Mouse (Mus musculus): Measurements from ENCODE around the gene Adamtsl1. TPM values are rescaled to one million over a fixed set of nuclear protein-coding genes. Genes with fewer than 3 reads are reported as not detected.

The Adamtsl1 gene
- polyA plus RNA-seq, 1 experiment, result not detected

DNA sequence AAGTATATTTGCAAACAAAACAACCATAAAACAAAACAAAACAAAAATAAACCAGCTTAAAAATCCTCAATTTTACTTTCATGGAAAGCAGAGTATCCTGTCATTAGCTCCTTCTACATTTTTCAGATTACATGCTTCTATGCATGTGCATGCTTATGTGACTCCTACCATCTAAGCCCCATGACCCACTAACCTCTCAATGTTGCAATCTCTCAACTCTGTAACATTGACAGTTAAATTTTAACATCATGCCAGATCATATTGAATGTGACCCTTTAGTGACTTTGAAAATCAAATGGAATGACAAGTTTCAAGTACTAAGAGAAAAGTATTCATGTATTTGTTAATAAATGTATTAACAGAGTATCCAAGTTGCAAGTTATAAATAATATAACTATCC lies 80.2 kb downstream of the Adamtsl1 start:
- no peak for TF ChIP-seq CTCF (IDR thresholded peaks at IDR 0.05; ENCODE audit: control insufficient read depth, insufficient read depth, low read length)
- H3K4me3 ChIP-seq (replicated peaks; ENCODE audit: control insufficient read depth, low read depth, low read length), result no peak overlapping the region
- H3K4me1 ChIP-seq (ENCODE audit: control insufficient read depth, insufficient read depth, low read length), result no peaks in the 10 kb centered on the region
- no peak overlapping the region for H3K27ac ChIP-seq (ENCODE audit: control insufficient read depth, insufficient read depth, low read depth, low read length, poor library complexity)

DNA sequence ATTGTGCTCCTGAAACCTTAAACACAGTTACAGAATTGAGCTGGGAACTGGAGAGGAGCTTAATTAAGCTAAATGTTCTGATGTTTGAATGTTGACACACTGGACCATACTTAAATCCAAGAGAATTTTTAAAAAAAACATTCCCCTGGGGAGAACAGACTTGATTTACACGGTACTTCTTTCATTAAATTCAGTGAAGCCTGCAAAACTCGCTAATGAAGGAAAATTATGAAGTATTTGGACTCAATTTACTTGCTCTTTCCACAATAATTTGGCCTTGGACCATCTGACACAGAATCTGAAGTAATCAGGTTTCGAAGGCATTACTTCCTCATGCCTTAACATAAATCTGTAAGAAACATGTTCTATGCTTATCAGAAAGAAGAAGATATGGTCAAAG lies 99.4 kb downstream of the Adamtsl1 start:
- Histone ChIP-seq H3K27ac (ENCODE audit: control insufficient read depth, insufficient read depth, low read depth, low read length, poor library complexity) (no peak overlapping the region), H3K4me3 (replicated peaks; ENCODE audit: control insufficient read depth, low read depth, low read length) (no peak overlapping the region), H3K4me1 (ENCODE audit: control insufficient read depth, insufficient read depth, low read length) (no peaks in the 10 kb centered on the region)
- 61% methylated on average over 3 of the region's 3 CpGs for whole genome bisulfite sequencing
- no peak for TF ChIP-seq POLR2A (IDR thresholded peaks at IDR 0.05; ENCODE audit: borderline replicate concordance, control insufficient read depth, low read depth, low read length)
- TF ChIP-seq CTCF (IDR thresholded peaks at IDR 0.05; ENCODE audit: control insufficient read depth, insufficient read depth, low read length), result no peak

DNA sequence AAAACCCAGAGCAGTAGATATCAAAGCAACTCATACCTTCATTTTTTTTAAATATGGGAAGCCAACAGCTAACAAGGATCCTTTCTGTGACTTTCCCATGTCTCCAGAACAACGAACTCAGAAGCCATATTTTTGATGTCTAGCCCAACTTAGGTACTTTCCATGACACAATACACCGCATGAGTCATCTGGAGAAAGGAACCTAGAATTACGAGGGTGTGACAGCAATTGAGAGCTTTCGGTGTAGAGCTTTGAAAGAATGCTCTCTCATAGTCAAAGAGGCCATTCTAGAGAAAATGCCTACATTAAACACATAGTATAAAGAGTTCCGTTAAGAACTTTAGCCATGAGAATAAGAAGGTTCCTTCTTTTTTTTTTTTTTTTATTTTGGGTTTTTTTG lies 104.8 kb downstream of the Adamtsl1 start:
- WGBS, result 73% methylated on average over 5 of the region's 5 CpGs
- H3K4me3 ChIP-seq (replicated peaks; ENCODE audit: control insufficient read depth, low read depth, low read length), result no peak overlapping the region
- no peak for TF ChIP-seq POLR2A (IDR thresholded peaks at IDR 0.05; ENCODE audit: borderline replicate concordance, control insufficient read depth, low read depth, low read length)
- TF ChIP-seq CTCF (IDR thresholded peaks at IDR 0.05; ENCODE audit: control insufficient read depth, insufficient read depth, low read length), result no peak
- H3K27ac ChIP-seq (ENCODE audit: control insufficient read depth, insufficient read depth, low read depth, low read length, poor library complexity), result no peak overlapping the region
- no peaks in the 10 kb centered on the region for H3K4me1 ChIP-seq (ENCODE audit: control insufficient read depth, insufficient read depth, low read length)

DNA sequence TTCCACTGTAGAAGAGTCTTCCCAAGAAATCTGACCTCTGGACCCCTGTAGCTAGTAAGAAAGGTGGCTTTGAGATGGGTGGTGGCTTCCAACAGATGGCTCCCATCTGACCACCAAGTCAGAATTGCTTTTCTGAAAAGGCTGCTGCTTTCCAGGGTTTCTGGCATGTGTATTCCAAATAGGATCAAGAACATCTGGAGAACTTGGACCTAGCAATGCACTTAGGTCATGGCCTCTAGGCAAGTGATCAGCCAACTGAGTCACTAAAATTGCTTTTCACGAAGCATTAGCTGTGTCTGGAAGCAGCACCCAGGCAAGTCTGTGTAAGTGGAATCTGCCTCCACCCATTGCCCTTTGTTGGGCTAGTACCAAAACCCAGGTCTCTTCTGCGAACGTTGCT lies 105.3 kb downstream of the Adamtsl1 start:
- H3K4me3 ChIP-seq (replicated peaks; ENCODE audit: control insufficient read depth, low read depth, low read length), result no peak overlapping the region
- 82% methylated on average over 3 of the region's 3 CpGs for whole genome bisulfite sequencing
- no peak overlapping the region for H3K27ac ChIP-seq (ENCODE audit: control insufficient read depth, insufficient read depth, low read depth, low read length, poor library complexity)
- no peaks in the 10 kb centered on the region for H3K4me1 ChIP-seq (ENCODE audit: control insufficient read depth, insufficient read depth, low read length)
- no peak for TF ChIP-seq CTCF (IDR thresholded peaks at IDR 0.05; ENCODE audit: control insufficient read depth, insufficient read depth, low read length)
- no peak for TF ChIP-seq POLR2A (IDR thresholded peaks at IDR 0.05; ENCODE audit: borderline replicate concordance, control insufficient read depth, low read depth, low read length)

DNA sequence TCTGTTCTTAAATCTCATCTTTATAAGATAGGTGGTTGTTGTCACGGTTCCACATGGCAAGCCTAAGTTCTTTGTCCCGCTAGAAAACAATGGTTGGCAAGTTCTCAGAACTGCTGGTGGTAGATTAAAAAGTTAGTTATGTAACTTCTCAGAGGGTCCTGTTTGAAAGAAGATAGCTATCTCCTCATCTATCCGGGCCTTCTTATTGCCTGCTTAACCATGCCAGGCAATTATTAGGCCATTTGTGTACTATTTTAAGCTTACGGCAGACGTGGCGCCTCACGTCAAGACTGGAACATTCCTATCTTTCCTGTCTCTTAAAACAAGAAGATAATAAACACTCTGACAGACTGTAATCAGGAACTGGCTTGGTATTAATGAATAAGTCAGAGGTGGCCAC lies 115.4 kb downstream of the Adamtsl1 start:
- Histone ChIP-seq H3K4me3 (replicated peaks; ENCODE audit: control insufficient read depth, low read depth, low read length) (no peak overlapping the region), H3K4me1 (ENCODE audit: control insufficient read depth, insufficient read depth, low read length) (no peaks in the 10 kb centered on the region), H3K27ac (ENCODE audit: control insufficient read depth, insufficient read depth, low read depth, low read length, poor library complexity) (no peak overlapping the region)
- TF ChIP-seq POLR2A (IDR thresholded peaks at IDR 0.05; ENCODE audit: borderline replicate concordance, control insufficient read depth, low read depth, low read length), result no peak
- TF ChIP-seq CTCF (IDR thresholded peaks at IDR 0.05; ENCODE audit: control insufficient read depth, insufficient read depth, low read length), result no peak
- WGBS, result 81% methylated on average over 7 of the region's 7 CpGs

DNA sequence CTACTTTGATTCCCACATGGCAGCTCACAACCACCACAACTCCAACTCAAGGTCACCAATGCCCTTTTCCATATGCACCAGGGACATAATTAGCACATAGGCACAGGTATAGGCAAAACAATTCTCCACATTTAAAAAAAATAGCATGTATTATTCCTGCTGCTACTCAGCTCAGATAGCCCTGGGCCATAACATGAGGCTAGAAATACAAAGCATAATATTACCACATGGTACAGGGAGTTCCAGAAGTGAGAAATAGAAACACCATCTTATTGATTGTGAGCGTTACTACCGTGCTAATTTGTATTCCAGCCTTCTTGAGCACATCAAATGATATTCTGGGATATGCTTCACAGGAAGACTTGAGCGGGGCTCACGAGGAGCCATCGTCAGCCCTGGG lies 155.3 kb downstream of the Adamtsl1 start:
- TF ChIP-seq CTCF (IDR thresholded peaks at IDR 0.05; ENCODE audit: control insufficient read depth, insufficient read depth, low read length) (no peak), POLR2A (IDR thresholded peaks at IDR 0.05; ENCODE audit: borderline replicate concordance, control insufficient read depth, low read depth, low read length) (no peak)
- H3K27ac ChIP-seq (ENCODE audit: control insufficient read depth, insufficient read depth, low read depth, low read length, poor library complexity), result no peak overlapping the region

DNA sequence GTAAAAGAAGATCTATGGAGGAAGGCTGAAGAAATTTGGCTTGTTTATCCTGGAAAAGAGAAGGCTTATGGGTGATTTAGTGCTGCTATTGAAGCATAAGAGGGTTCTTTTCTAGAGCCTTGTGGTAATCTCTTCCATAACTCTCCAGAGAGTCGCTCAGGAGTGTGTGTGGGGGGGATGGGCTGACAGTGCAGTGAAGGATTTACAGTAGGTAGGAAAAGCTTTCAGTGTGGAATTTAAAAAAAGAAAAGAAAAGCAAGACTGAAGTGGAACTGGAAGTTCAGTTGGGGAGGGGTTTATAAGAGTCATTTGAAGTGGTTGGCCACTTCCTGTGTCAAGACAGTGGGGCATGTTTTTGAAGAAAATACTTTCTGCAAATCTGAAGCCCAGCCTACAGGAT lies 155.8 kb downstream of the Adamtsl1 start:
- TF ChIP-seq CTCF (IDR thresholded peaks at IDR 0.05; ENCODE audit: control insufficient read depth, insufficient read depth, low read length) (no peak), POLR2A (IDR thresholded peaks at IDR 0.05; ENCODE audit: borderline replicate concordance, control insufficient read depth, low read depth, low read length) (no peak)
- H3K27ac ChIP-seq (ENCODE audit: control insufficient read depth, insufficient read depth, low read depth, low read length, poor library complexity), result no peak overlapping the region
- no peaks in the 10 kb centered on the region for H3K4me1 ChIP-seq (ENCODE audit: control insufficient read depth, insufficient read depth, low read length)
- 7% methylated on average over 1 of the region's 1 CpGs for WGBS
- H3K4me3 ChIP-seq (replicated peaks; ENCODE audit: control insufficient read depth, low read depth, low read length), result no peak overlapping the region

More for the DNA sequence above, 155.3 kb downstream of the Adamtsl1 start:
- H3K4me3 ChIP-seq (replicated peaks; ENCODE audit: control insufficient read depth, low read depth, low read length), result no peak overlapping the region
- H3K4me1 ChIP-seq (ENCODE audit: control insufficient read depth, insufficient read depth, low read length), result no peaks in the 10 kb centered on the region
- 79% methylated on average over 5 of the region's 5 CpGs for WGBS

DNA sequence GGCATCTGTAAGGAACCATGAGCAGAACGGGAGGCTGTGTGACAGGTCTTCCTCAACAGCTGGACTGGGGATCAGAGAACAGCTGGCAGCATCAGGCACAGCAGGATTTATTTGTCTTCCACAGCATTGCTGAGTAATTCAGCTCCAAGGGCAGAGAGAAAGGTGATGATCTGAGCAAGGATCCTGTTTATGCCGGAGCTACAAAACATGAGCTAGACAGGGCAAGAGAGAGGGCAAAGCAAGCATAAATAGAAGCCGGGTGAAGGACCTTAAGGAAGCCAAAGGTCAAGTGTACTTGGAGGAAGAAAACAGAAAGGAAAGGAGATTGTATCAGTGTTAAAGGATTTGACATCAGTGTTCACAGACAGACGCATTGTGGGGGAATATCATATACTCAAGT lies 158.3 kb downstream of the Adamtsl1 start:
- TF ChIP-seq CTCF (IDR thresholded peaks at IDR 0.05; ENCODE audit: control insufficient read depth, insufficient read depth, low read length), result no peak
- TF ChIP-seq POLR2A (IDR thresholded peaks at IDR 0.05; ENCODE audit: borderline replicate concordance, control insufficient read depth, low read depth, low read length), result no peak
- no peak overlapping the region for H3K4me3 ChIP-seq (replicated peaks; ENCODE audit: control insufficient read depth, low read depth, low read length)
- H3K4me1 ChIP-seq (ENCODE audit: control insufficient read depth, insufficient read depth, low read length), result no peaks in the 10 kb centered on the region
- no peak overlapping the region for H3K27ac ChIP-seq (ENCODE audit: control insufficient read depth, insufficient read depth, low read depth, low read length, poor library complexity)
- WGBS, result 56% methylated on average over 4 of the region's 4 CpGs

DNA sequence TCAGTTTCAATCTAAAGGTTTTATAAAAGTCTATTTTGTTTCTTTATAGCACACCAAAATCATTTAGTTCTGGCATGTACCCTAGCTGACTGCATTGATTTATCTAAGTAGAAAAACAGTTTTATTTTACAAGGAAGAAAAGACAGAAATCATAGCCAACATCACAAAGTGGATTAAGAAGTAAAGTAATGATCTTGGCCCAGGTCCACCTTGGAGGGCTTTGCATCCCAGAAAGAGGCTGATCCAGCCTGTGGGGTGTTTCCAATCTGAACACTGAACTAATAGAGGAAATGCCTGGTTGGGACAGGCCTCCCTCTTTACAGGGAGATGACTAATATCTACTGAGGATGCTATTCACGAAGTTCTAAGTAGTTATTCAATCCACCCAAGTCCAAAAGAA lies 163.6 kb downstream of the Adamtsl1 start:
- Histone ChIP-seq H3K4me1 (ENCODE audit: control insufficient read depth, insufficient read depth, low read length) (no peaks in the 10 kb centered on the region), H3K4me3 (replicated peaks; ENCODE audit: control insufficient read depth, low read depth, low read length) (no peak overlapping the region), H3K27ac (ENCODE audit: control insufficient read depth, insufficient read depth, low read depth, low read length, poor library complexity) (no peak overlapping the region)
- 33% methylated on average over 1 of the region's 1 CpGs for WGBS
- TF ChIP-seq POLR2A (IDR thresholded peaks at IDR 0.05; ENCODE audit: borderline replicate concordance, control insufficient read depth, low read depth, low read length) (no peak), CTCF (IDR thresholded peaks at IDR 0.05; ENCODE audit: control insufficient read depth, insufficient read depth, low read length) (no peak)

Data from bone marrow, adult 2 months (tissue).